Comparison of ENCODE assay signal across 8 mouse cellular contexts in genomic region chr16:58670643-58671042, GRCm38 (mm10). TPM values are rescaled to one million over a fixed set of nuclear protein-coding genes. Genes with fewer than 3 reads are reported as not detected.
DNase-seq lines count a peak whose midpoint lies in the region; ATAC-seq and TF ChIP-seq lines count a peak whose summit lies in the region.

No protein-coding gene starts in this region.

- in situ Hi-C loops in ES-E14 (cut with MboI; ENCODE audit: low sequenced_read_pairs in 2 of 2, unreplicated experiment in 2 of 2) = no loop called here

- H3K27me3 ChIP-seq in heart, embryonic 12.5 days (replicated peaks) = no peaks in the 10 kb centered on the region
- no peaks in the 10 kb centered on the region for H3K27me3 ChIP-seq in hindbrain, embryonic 11.5 days (ENCODE audit: control insufficient read depth, insufficient read depth, low read length)
- no peaks in the 10 kb centered on the region for H3K27me3 ChIP-seq in liver, embryonic 15.5 days

- intact Hi-C loops in left cerebral cortex, postnatal 36 days (cut with DNase I) = loop anchor here (5.0 to 10.0 kb wide), 4 partner anchors 57 to 734 kb away; partner anchors contain the start of genes Cldnd1 and Gabrr3

- H3K9ac ChIP-seq in heart, embryonic 12.5 days = peak overlapping the region; percentile 94
- H3K9ac ChIP-seq in ES-E14 (ENCODE audit: insufficient read depth, low read depth, low read length, poor library complexity, severe bottlenecking) = peak overlapping the region; percentile 79
- peak overlapping the region; percentile 81 for H3K9ac ChIP-seq in hindbrain, embryonic 11.5 days (ENCODE audit: low read depth, low read length)
- H3K9ac ChIP-seq in liver, embryonic 15.5 days = peak overlapping the region; percentile 98

- peaks cover 26% of the 10 kb centered on the region for H3K36me3 ChIP-seq in heart, embryonic 12.5 days
- H3K36me3 ChIP-seq in ES-E14 (ENCODE audit: control insufficient read depth, insufficient read depth, low read length, poor library complexity, severe bottlenecking) = peaks cover 5% of the 10 kb centered on the region; the same call in 1 of the 2 replicates
- no peaks in the 10 kb centered on the region for H3K36me3 ChIP-seq in hindbrain, embryonic 11.5 days (ENCODE audit: control insufficient read depth, insufficient read depth, low read length)
- H3K36me3 ChIP-seq in liver, embryonic 15.5 days (replicated peaks) = peaks cover 38% of the 10 kb centered on the region

- 1% methylated on average over 19 of the region's 25 CpGs for WGBS in heart, embryonic 12.5 days
- WGBS in hindbrain, embryonic 11.5 days = under 1% methylated on average over 22 of the region's 25 CpGs
- under 1% methylated on average over 25 of the region's 25 CpGs for WGBS in liver, embryonic 15.5 days (ENCODE audit: insufficient replicate concordance)

- peaks cover 18% of the 10 kb centered on the region for H3K4me1 ChIP-seq in heart, embryonic 12.5 days (replicated peaks)
- H3K4me1 ChIP-seq in ES-E14 (ENCODE audit: control insufficient read depth in 2 of 2, insufficient read depth in 2 of 2, low read length in 2 of 2, poor library complexity in 1 of 2) = no peaks in the 10 kb centered on the region; a peak in 1 of 4 replicates
- no peaks in the 10 kb centered on the region for H3K4me1 ChIP-seq in hindbrain, embryonic 11.5 days (replicated peaks; ENCODE audit: control insufficient read depth, insufficient read depth, low read length)
- H3K4me1 ChIP-seq in liver, embryonic 15.5 days (replicated peaks) = peaks cover 61% of the 10 kb centered on the region

- H3K4me2 ChIP-seq in heart, embryonic 12.5 days = peak overlapping the region; percentile 85
- peak overlapping the region; percentile 88 for H3K4me2 ChIP-seq in hindbrain, embryonic 11.5 days (replicated peaks; ENCODE audit: low read depth, low read length)
- peak overlapping the region; percentile 70 for H3K4me2 ChIP-seq in liver, embryonic 15.5 days

- no peak for DNase-seq in heart, adult 9 months (ENCODE audit: low spot score in 2 of 2)
- DNase-seq in ES-E14 (ENCODE audit: low read depth, low spot score) = no peak
- DNase-seq in hindbrain, embryonic 11.5 days (ENCODE audit: low spot score) = no peak
- DNase-seq in adrenal gland, postnatal 36 days = no peak
- DNase-seq in left cerebral cortex, postnatal 36 days (ENCODE audit: low spot score in 2 of 2) = no peak
- DNase-seq in testis, postnatal 14 days (ENCODE audit: low spot score) = no peak

- H3K4me3 ChIP-seq in heart, embryonic 12.5 days = peak overlapping the region; percentile 97
- peak overlapping the region; percentile 87 to 99 for H3K4me3 ChIP-seq in ES-E14 (ENCODE audit: insufficient read depth in 1 of 2, low read depth in 1 of 2, low read length in 2 of 2, poor library complexity in 1 of 2, severe bottlenecking in 1 of 2)
- H3K4me3 ChIP-seq in hindbrain, embryonic 11.5 days (ENCODE audit: low read depth, low read length) = peak overlapping the region; percentile 84
- peak overlapping the region; percentile 92 for H3K4me3 ChIP-seq in liver, embryonic 15.5 days (replicated peaks)

- no peaks in the 10 kb centered on the region for H3K9me3 ChIP-seq in heart, embryonic 12.5 days (replicated peaks)
- H3K9me3 ChIP-seq in ES-E14 (ENCODE audit: control insufficient read depth, insufficient read depth, low read depth, low read length) = no peaks in the 10 kb centered on the region
- no peaks in the 10 kb centered on the region for H3K9me3 ChIP-seq in hindbrain, embryonic 11.5 days (ENCODE audit: control insufficient read depth, low read length)
- H3K9me3 ChIP-seq in liver, embryonic 15.5 days (replicated peaks) = no peaks in the 10 kb centered on the region

- peak overlapping the region; percentile 88 for H3K27ac ChIP-seq in heart, embryonic 12.5 days (ENCODE audit: poor library complexity, severe bottlenecking)
- no peak overlapping the region for H3K27ac ChIP-seq in ES-E14 (ENCODE audit: insufficient read depth, low read depth, low read length, poor library complexity, severe bottlenecking)
- peak overlapping the region; percentile 51; the same call in 1 of the 2 replicates for H3K27ac ChIP-seq in hindbrain, embryonic 11.5 days (ENCODE audit: low read depth, low read length)
- H3K27ac ChIP-seq in liver, embryonic 15.5 days (replicated peaks) = peak overlapping the region; percentile 98

- no peak; the same call in 1 of the 2 replicates for ATAC-seq in heart, embryonic 12.5 days (ENCODE audit: insufficient number of reproducible peaks, low FRiP score)
- no peak for ATAC-seq in hindbrain, embryonic 11.5 days (ENCODE audit: low FRiP score)
- no peak for ATAC-seq in liver, embryonic 15.5 days (ENCODE audit: insufficient read depth)

TF ChIP-seq in ES-E14, 5 proteins besides CTCF, POLR2A, EP300 and RAD21:
- TF ChIP-seq HCFC1 (IDR thresholded peaks at IDR 0.05; ENCODE audit: borderline replicate concordance, insufficient read depth, low read length) = no peak
- TF ChIP-seq MAFK (IDR thresholded peaks at IDR 0.05; ENCODE audit: insufficient read depth, low read depth, low read length) = no peak
- TF ChIP-seq ZNF384 (IDR thresholded peaks at IDR 0.05; ENCODE audit: low read depth, low read length) = no peak
- no peak for TF ChIP-seq ZC3H11A (IDR thresholded peaks at IDR 0.05; ENCODE audit: borderline replicate concordance, low read depth, low read length)
- TF ChIP-seq CHD2 (IDR thresholded peaks at IDR 0.05; ENCODE audit: low read depth, low read length) = no peak

RNA-seq across cellular contexts. Expression of gene Cpox, which starts 0.6 kb away (rescaled TPM):
- 39.9 and 48.0 TPM in 2 replicates for polyA plus RNA-seq in heart, embryonic 12.5 days (2016; fragmentation: Nextera tagmentation; extraction: Ambion mirVana)
- total RNA-seq in ES-E14 (2012; rRNA removed) = 16.8 and 17.8 TPM in 2 replicates
- polyA plus RNA-seq in hindbrain, embryonic 11.5 days (2014; fragmentation: Nextera tagmentation; extraction: Ambion mirVana) = 21.0 and 23.4 TPM in 2 replicates
- polyA plus RNA-seq in liver, embryonic 15.5 days (2015; fragmentation: Nextera tagmentation; extraction: Ambion mirVana) = 496 and 576 TPM in 2 replicates
- 10 to 100 TPM; 17.0 to 18.9 TPM for total RNA-seq in adrenal gland, postnatal 36 days (2021)
- total RNA-seq in left cerebral cortex, postnatal 36 days (2021) = 10 to 100 TPM; 39.4 to 45.1 TPM

RNA-seq across cellular contexts. Expression of gene E330017A01Rik, which starts 32.1 kb away (rescaled TPM):
- polyA plus RNA-seq in heart, embryonic 12.5 days (2016; fragmentation: Nextera tagmentation; extraction: Ambion mirVana) = 0.17 TPM in 1 of 2 replicates, not detected in the other
- total RNA-seq in ES-E14 (2012; rRNA removed) = not detected in 2 replicates
- not detected in 2 replicates for polyA plus RNA-seq in hindbrain, embryonic 11.5 days (2014; fragmentation: Nextera tagmentation; extraction: Ambion mirVana)
- polyA plus RNA-seq in liver, embryonic 15.5 days (2015; fragmentation: Nextera tagmentation; extraction: Ambion mirVana) = not detected in 2 replicates
- not detected for total RNA-seq in adrenal gland, postnatal 36 days (2021)
- not detected for total RNA-seq in left cerebral cortex, postnatal 36 days (2021)

RNA-seq across cellular contexts. Expression of gene Gpr15, which starts 48.2 kb away (rescaled TPM):
- not detected in 2 replicates for polyA plus RNA-seq in heart, embryonic 12.5 days (2016; fragmentation: Nextera tagmentation; extraction: Ambion mirVana)
- total RNA-seq in ES-E14 (2012; rRNA removed) = not detected in 2 replicates
- not detected in 2 replicates for polyA plus RNA-seq in hindbrain, embryonic 11.5 days (2014; fragmentation: Nextera tagmentation; extraction: Ambion mirVana)
- 0.05 and 0.12 TPM in 2 replicates for polyA plus RNA-seq in liver, embryonic 15.5 days (2015; fragmentation: Nextera tagmentation; extraction: Ambion mirVana)
- total RNA-seq in adrenal gland, postnatal 36 days (2021) = not detected
- total RNA-seq in left cerebral cortex, postnatal 36 days (2021) = not detected

RNA-seq across cellular contexts. Expression of gene Gm813, which starts 53.9 kb away (rescaled TPM):
- polyA plus RNA-seq in heart, embryonic 12.5 days (2016; fragmentation: Nextera tagmentation; extraction: Ambion mirVana) = not detected in 2 replicates
- not detected in 2 replicates for total RNA-seq in ES-E14 (2012; rRNA removed)
- not detected in 2 replicates for polyA plus RNA-seq in hindbrain, embryonic 11.5 days (2014; fragmentation: Nextera tagmentation; extraction: Ambion mirVana)
- not detected in 2 replicates for polyA plus RNA-seq in liver, embryonic 15.5 days (2015; fragmentation: Nextera tagmentation; extraction: Ambion mirVana)
- total RNA-seq in adrenal gland, postnatal 36 days (2021) = not detected
- total RNA-seq in left cerebral cortex, postnatal 36 days (2021) = not detected

RNA-seq across cellular contexts. Expression of gene Cldnd1, which starts 57.1 kb away (rescaled TPM):
- polyA plus RNA-seq in heart, embryonic 12.5 days (2016; fragmentation: Nextera tagmentation; extraction: Ambion mirVana) = 111 and 112 TPM in 2 replicates
- 30.0 and 32.4 TPM in 2 replicates for total RNA-seq in ES-E14 (2012; rRNA removed)
- 137 and 140 TPM in 2 replicates for polyA plus RNA-seq in hindbrain, embryonic 11.5 days (2014; fragmentation: Nextera tagmentation; extraction: Ambion mirVana)
- 24.6 and 25.4 TPM in 2 replicates for polyA plus RNA-seq in liver, embryonic 15.5 days (2015; fragmentation: Nextera tagmentation; extraction: Ambion mirVana)
- 10 to 100 TPM; 67.0 to 92.3 TPM for total RNA-seq in adrenal gland, postnatal 36 days (2021)
- total RNA-seq in left cerebral cortex, postnatal 36 days (2021) = 100 to 1,000 TPM in 1 of 2 experiments, 10 to 100 TPM in 1; 90.8 to 105 TPM
